Mouse (Mus musculus) adrenal gland, postnatal 25 days (tissue): ENCODE data around the gene Cmbl. TPM values are rescaled to one million over a fixed set of nuclear protein-coding genes. Genes with fewer than 3 reads are reported as not detected.

ENCODE experiments used
- DNase-seq: peaks from one replicate; pipeline ENCODE4 v3.0.0; 2021; ENCODE audit warnings: mixed read lengths
- total RNA-seq: library from RNA; stranded (reverse); gene quantifications from 2 replicates; pipeline ENCODE4 v1.2.3, GENCODE M21; 2021

The Cmbl gene
- total RNA-seq, 1 experiment from 2014 or later: 180 TPM

GRCm38 (mm10) chr15:31583304-31584085 lies 18.3 kb downstream of the Cmbl start:
- DNase-seq: peak; percentile 52

GRCm38 (mm10) chr15:31585238-31585637 lies 20.0 kb downstream of the Cmbl start:
- DNase-seq: no peak

GRCm38 (mm10) chr15:31586088-31586487 lies 20.9 kb downstream of the Cmbl start:
- no peak for DNase-seq

GRCm38 (mm10) chr15:31586519-31586918 lies 21.3 kb downstream of the Cmbl start:
- peak; percentile 88 for DNase-seq

- no peak for DNase-seq
These were observed 22.6 kb downstream of the Cmbl start for GRCm38 (mm10) chr15:31587789-31588188.

- no peak for DNase-seq
These were observed 23.9 kb downstream of the Cmbl start for GRCm38 (mm10) chr15:31588989-31589640.

GRCm38 (mm10) chr15:31590176-31590575 lies 25.0 kb downstream of the Cmbl start:
- DNase-seq: no peak

- no peak for DNase-seq
These were observed 27.3 kb downstream of the Cmbl start for GRCm38 (mm10) chr15:31592531-31592930.

- no peak for DNase-seq
These were observed 29.1 kb downstream of the Cmbl start for GRCm38 (mm10) chr15:31594260-31594659.

GRCm38 (mm10) chr15:31595651-31596050 lies 30.5 kb downstream of the Cmbl start:
- DNase-seq: no peak

GRCm38 (mm10) chr15:31599834-31600233 lies 34.6 kb downstream of the Cmbl start:
- DNase-seq: no peak

- no peak for DNase-seq
These were observed 36.1 kb downstream of the Cmbl start for GRCm38 (mm10) chr15:31601279-31601645.

GRCm38 (mm10) chr15:31601646-31602374 lies 36.6 kb downstream of the Cmbl start, which contains the start of the genes Cct5 and Fam173b:
Cct5 (minus strand) TSS chr15:31601804.
Fam173b (plus strand) TSS chr15:31601852.
- peak; percentile 97 for DNase-seq

- DNase-seq: no peak
These were observed 37.2 kb downstream of the Cmbl start for GRCm38 (mm10) chr15:31602426-31602825.

- DNase-seq: no peak
These were observed 37.9 kb downstream of the Cmbl start for GRCm38 (mm10) chr15:31603113-31603512.

- no peak for DNase-seq
These were observed 41.6 kb downstream of the Cmbl start for GRCm38 (mm10) chr15:31606821-31607220.

GRCm38 (mm10) chr15:31611027-31611426 lies 45.8 kb downstream of the Cmbl start:
- peak; percentile 73 for DNase-seq

- no peak for DNase-seq
These were observed 46.8 kb downstream of the Cmbl start for GRCm38 (mm10) chr15:31611976-31612375.

- no peak for DNase-seq
These were observed 48.8 kb downstream of the Cmbl start for GRCm38 (mm10) chr15:31613826-31614453.

- DNase-seq: no peak
These were observed 49.5 kb downstream of the Cmbl start for GRCm38 (mm10) chr15:31614666-31615065.

GRCm38 (mm10) chr15:31617261-31617660 lies 52.1 kb downstream of the Cmbl start:
- DNase-seq: no peak

- no peak for DNase-seq
These were observed 54.3 kb downstream of the Cmbl start for GRCm38 (mm10) chr15:31619521-31619920.
